Comparison of ENCODE assay signal across 9 mouse cellular contexts in genomic region chr8:128356170-128356569, GRCm38 (mm10). TPM values are rescaled to one million over a fixed set of nuclear protein-coding genes. Genes with fewer than 3 reads are reported as not detected.
DNase-seq lines count a peak whose midpoint lies in the region; ATAC-seq lines count a peak whose summit lies in the region.
"Had no signal": no experiment of that assay in that cellular context is flagged by ENCODE, and none has a peak within 500 bp of the region (broad histone marks: within the 10 kb centered on the region; RNA-seq: fewer than 3 reads in every experiment).

No protein-coding gene starts in this region.

- peak overlapping the region in 1 of 2 experiments; percentile 91; a peak in 1 of 4 replicates for H3K4me3 ChIP-seq in heart, embryonic 14.5 days (ENCODE audit: control insufficient read depth in 1 of 2, insufficient read depth in 1 of 2, low read depth in 1 of 2, low read length in 2 of 2)
- no peak overlapping the region for H3K4me3 ChIP-seq in lung, embryonic 16.5 days (ENCODE audit: low read length)
- H3K4me3 ChIP-seq in limb, embryonic 13.5 days: no peak overlapping the region

- peak overlapping the region; percentile 90 to 99; a peak in 3 of 4 replicates for H3K27ac ChIP-seq in heart, embryonic 14.5 days (replicated peaks in 1 of 2; ENCODE audit: control insufficient read depth in 1 of 2, insufficient read depth in 1 of 2, low read depth in 2 of 2, low read length in 2 of 2)
- H3K27ac ChIP-seq in lung, embryonic 16.5 days (ENCODE audit: low read length): peak overlapping the region; percentile 99
- no peak overlapping the region for H3K27ac ChIP-seq in limb, embryonic 13.5 days

- H3K9ac ChIP-seq in heart, embryonic 14.5 days (ENCODE audit: low read length): peak overlapping the region; percentile 100
- H3K9ac ChIP-seq in lung, embryonic 16.5 days (ENCODE audit: low read length): peak overlapping the region; percentile 94; the same call in 1 of the 2 replicates
- H3K9ac ChIP-seq in limb, embryonic 13.5 days: no peak overlapping the region

- H3K27me3 ChIP-seq in heart, embryonic 14.5 days (ENCODE audit: control insufficient read depth, insufficient read depth, low read length): no peaks in the 10 kb centered on the region
- H3K27me3 ChIP-seq in lung, embryonic 16.5 days (ENCODE audit: control insufficient read depth, insufficient read depth, low read depth, low read length): no peaks in the 10 kb centered on the region
- H3K27me3 ChIP-seq in limb, embryonic 13.5 days: peaks cover 14% of the 10 kb centered on the region

- DNase-seq in heart, adult 8-10 months (ENCODE audit: low spot score): no peak
- no peak for DNase-seq in lung, adult 18-20 months
- no peak for DNase-seq in thymus, postnatal 36 days
- DNase-seq in right cerebral cortex, postnatal 10 days (ENCODE audit: low spot score in 2 of 2): no peak
- DNase-seq in lung, postnatal 10 days: no peak
- DNase-seq: right cerebral cortex, postnatal 14 days had no signal

- ATAC-seq in heart, embryonic 14.5 days (ENCODE audit: insufficient number of reproducible peaks, insufficient read depth, low FRiP score, low read depth): no peak
- ATAC-seq in lung, embryonic 16.5 days (ENCODE audit: low read depth): no peak
- ATAC-seq in limb, embryonic 13.5 days (ENCODE audit: low FRiP score, low read depth): no peak

- H3K4me2 ChIP-seq in heart, embryonic 14.5 days (ENCODE audit: low read length): peak overlapping the region; percentile 96
- H3K4me2 ChIP-seq in lung, embryonic 16.5 days (ENCODE audit: low read depth, low read length): peak overlapping the region; percentile 99
- H3K4me2 ChIP-seq in limb, embryonic 13.5 days (replicated peaks): peak overlapping the region; percentile 99; the same call in 1 of the 2 replicates

- no peaks in the 10 kb centered on the region for H3K36me3 ChIP-seq in heart, embryonic 14.5 days (ENCODE audit: control insufficient read depth, insufficient read depth, low read length)
- no peaks in the 10 kb centered on the region for H3K36me3 ChIP-seq in lung, embryonic 16.5 days (ENCODE audit: control insufficient read depth, insufficient read depth, low read length)
- no peaks in the 10 kb centered on the region for H3K36me3 ChIP-seq in limb, embryonic 13.5 days

- H3K4me1 ChIP-seq in heart, embryonic 14.5 days (ENCODE audit: control insufficient read depth in 2 of 2, insufficient read depth in 2 of 2, low read length in 2 of 2): peaks cover 3 to 13% of the 10 kb centered on the region in 2 experiments
- peaks cover 17% of the 10 kb centered on the region for H3K4me1 ChIP-seq in lung, embryonic 16.5 days (replicated peaks; ENCODE audit: control insufficient read depth, insufficient read depth, low read length)
- H3K4me1 ChIP-seq in limb, embryonic 13.5 days: peaks cover 21% of the 10 kb centered on the region

- WGBS in heart, embryonic 14.5 days: 35% methylated on average over 5 of the region's 5 CpGs
- 61% methylated on average over 5 of the region's 5 CpGs for WGBS in lung, embryonic 16.5 days
- WGBS in limb, embryonic 13.5 days: 68% methylated on average over 5 of the region's 5 CpGs

- no peaks in the 10 kb centered on the region for H3K9me3 ChIP-seq in heart, embryonic 14.5 days (ENCODE audit: control insufficient read depth, low read length)
- no peaks in the 10 kb centered on the region for H3K9me3 ChIP-seq in lung, embryonic 16.5 days (ENCODE audit: control insufficient read depth, low read length)
- no peaks in the 10 kb centered on the region for H3K9me3 ChIP-seq in limb, embryonic 13.5 days

RNA-seq across cellular contexts. Expression of gene Nrp1, which starts 2.2 kb away (rescaled TPM):
- polyA plus RNA-seq in heart, embryonic 14.5 days (2014; fragmentation: Nextera tagmentation; extraction: Ambion mirVana): 126 and 127 TPM in 2 replicates
- 100 to 1,000 TPM in 2 of 4 experiments, 10 to 100 TPM in 2; 92.6 to 130 (median 102) TPM for total RNA-seq in heart, adult 8-10 months (2022)
- polyA plus RNA-seq in lung, embryonic 16.5 days (2015; fragmentation: Nextera tagmentation; extraction: Ambion mirVana): 144 and 149 TPM in 2 replicates
- polyA plus RNA-seq in limb, embryonic 13.5 days (2015; fragmentation: Nextera tagmentation; extraction: Ambion mirVana): 69.2 and 71.4 TPM in 2 replicates
